Mouse (Mus musculus) E14TG2a.4 (cell line): ENCODE measurements at regions not wholly inside any gene's neighbourhood (a gene's known extent, or its start where the extent isn't known, plus 50 kb on each side); places are given as distances from the start of the nearest gene placed in this dataset.

Source experiments
- CTCF ChIP-seq: conservative IDR thresholded peaks from 2 replicates; pipeline ENCODE4 v1.5.1; 2014; ENCODE audit warnings: low read length
- NANOG ChIP-seq: IDR thresholded peaks from 2 replicates; pipeline ENCODE4 v1.6.1; 2014; ENCODE audit warnings: borderline replicate concordance, low read length, mixed read lengths
- POU5F1 ChIP-seq: IDR thresholded peaks from 2 replicates; pipeline ENCODE4 v1.6.1; 2014; ENCODE audit warnings: low read length, borderline replicate concordance

GRCm38 (mm10) chr6:104061692-104062263 lies 430.8 kb upstream of the Cntn6 start:
- TF ChIP-seq CTCF, result no peak
- no peak for TF ChIP-seq POU5F1
- no peak for TF ChIP-seq NANOG
